Mouse (Mus musculus): ENCODE data around the gene Apbb2.

Gene Apbb2

GRCm38 (mm10) chr5:66469685-66470084 lies 148.9 kb downstream of the Apbb2 start:
- DNase-seq, result no peak

- no peak for DNase-seq
Observed at GRCm38 (mm10) chr5:66468331-66469001, 150.1 kb downstream of the Apbb2 start.

GRCm38 (mm10) chr5:66462665-66463064 lies 155.9 kb downstream of the Apbb2 start:
- DNase-seq, result no peak

GRCm38 (mm10) chr5:66458851-66459250 lies 159.7 kb downstream of the Apbb2 start:
- no peak for DNase-seq

- DNase-seq, result no peak
Observed at GRCm38 (mm10) chr5:66455271-66455670, 163.3 kb downstream of the Apbb2 start.

GRCm38 (mm10) chr5:66454826-66455225 lies 163.8 kb downstream of the Apbb2 start:
- DNase-seq, result no peak

- no peak for DNase-seq
Observed at GRCm38 (mm10) chr5:66453106-66453505, 165.5 kb downstream of the Apbb2 start.

- no peak for DNase-seq
Observed at GRCm38 (mm10) chr5:66451561-66451960, 167.0 kb downstream of the Apbb2 start.

GRCm38 (mm10) chr5:66445497-66445896 lies 173.1 kb downstream of the Apbb2 start:
- DNase-seq, result no peak

GRCm38 (mm10) chr5:66442260-66442659 lies 176.3 kb downstream of the Apbb2 start:
- DNase-seq, result no peak

GRCm38 (mm10) chr5:66436791-66437246 lies 181.8 kb downstream of the Apbb2 start:
- no peak for DNase-seq

- DNase-seq, result no peak
Observed at GRCm38 (mm10) chr5:66435158-66435557, 183.4 kb downstream of the Apbb2 start.

- DNase-seq, result no peak
Observed at GRCm38 (mm10) chr5:66429076-66429475, 189.5 kb downstream of the Apbb2 start.

- DNase-seq, result no peak
Observed at GRCm38 (mm10) chr5:66428071-66428470, 190.5 kb downstream of the Apbb2 start.

- peak; percentile 17 for DNase-seq
Observed at GRCm38 (mm10) chr5:66423909-66424308, 194.7 kb downstream of the Apbb2 start.

GRCm38 (mm10) chr5:66423466-66423865 lies 195.1 kb downstream of the Apbb2 start:
- no peak for DNase-seq

GRCm38 (mm10) chr5:66421954-66422353 lies 196.6 kb downstream of the Apbb2 start:
- DNase-seq, result no peak

GRCm38 (mm10) chr5:66421230-66421629 lies 197.4 kb downstream of the Apbb2 start:
- no peak for DNase-seq

- DNase-seq, result no peak
Observed at GRCm38 (mm10) chr5:66420011-66420410, 198.6 kb downstream of the Apbb2 start.

GRCm38 (mm10) chr5:66417289-66417688 lies 201.3 kb downstream of the Apbb2 start:
- DNase-seq, result peak; percentile 21

GRCm38 (mm10) chr5:66415700-66416543 lies 202.7 kb downstream of the Apbb2 start:
- DNase-seq, result no peak

GRCm38 (mm10) chr5:66415033-66415697 lies 203.4 kb downstream of the Apbb2 start:
- no peak for DNase-seq

- DNase-seq, result no peak
Observed at GRCm38 (mm10) chr5:66413402-66413801, 205.2 kb downstream of the Apbb2 start.

GRCm38 (mm10) chr5:66412821-66413220 lies 205.8 kb downstream of the Apbb2 start:
- DNase-seq, result no peak
